Mouse (Mus musculus) stomach, embryonic 16.5 days (tissue): ENCODE measurements around the gene Ube2h. TPM values are rescaled to one million over a fixed set of nuclear protein-coding genes. Genes with fewer than 3 reads are reported as not detected.

Experiments used
- ATAC-seq: fragments of 200-750 bp; cut with Nextera tagmentation; 2 replicates; pipeline ENCODE4 v1.8.0; 2017; ENCODE audit warnings: moderate number of reproducible peaks, moderate TSS enrichment; ENCODE audit not compliant: insufficient read depth, low FRiP score
- H3K27ac ChIP-seq: fragments of 300-500 bp; sonication (generic); 2 replicates; pipeline ENCODE4 v1.5.1; 2014; ENCODE audit warnings: low read length
- H3K27me3 ChIP-seq: fragments of 300-500 bp; sonication (generic); 2 replicates; pipeline ENCODE4 v1.6.1; 2014; ENCODE audit warnings: low read length, control low read depth, mixed read lengths; ENCODE audit not compliant: control insufficient read depth, insufficient read depth
- H3K36me3 ChIP-seq: fragments of 300-500 bp; sonication (generic); 2 replicates; pipeline ENCODE4 v1.6.1; 2014; ENCODE audit warnings: low read length; ENCODE audit not compliant: control insufficient read depth, insufficient read depth
- H3K4me1 ChIP-seq: fragments of 300-500 bp; sonication (generic); 2 replicates; pipeline ENCODE4 v1.6.1; 2014; ENCODE audit warnings: low read length, control low read depth, mixed read lengths; ENCODE audit not compliant: control insufficient read depth, insufficient read depth
- H3K4me2 ChIP-seq: fragments of 300-500 bp; sonication (generic); 2 replicates; pipeline ENCODE4 v1.6.1; 2014; ENCODE audit warnings: low read depth, low read length, mixed read lengths
- H3K4me3 ChIP-seq: fragments of 300-500 bp; sonication (generic); replicated peaks from 2 replicates; pipeline ENCODE4 v1.5.1; 2014; ENCODE audit warnings: mild to moderate bottlenecking, low read length
- H3K9ac ChIP-seq: fragments of 300-500 bp; sonication (generic); 2 replicates; pipeline ENCODE4 v1.6.1; 2014; ENCODE audit warnings: low read length
- H3K9me3 ChIP-seq: fragments of 300-500 bp; sonication (generic); replicated peaks from 2 replicates; pipeline ENCODE4 v1.6.1; 2016; ENCODE audit warnings: low read length, control low read depth; ENCODE audit not compliant: control insufficient read depth
- WGBS: fragments of 180-500 bp; shearing (Covaris S2); extraction: QIAGEN DNeasy Blood & Tissue Kit; methylation state at CpG from one replicate; pipeline ENCODE4 v1.1.7; 2014; 5-methylcytosine and 5-hydroxymethylcytosine counted together
- polyA plus RNA-seq: library from polyadenylated mRNA; unstranded; fragments of >200 nt; fragmentation: Nextera tagmentation; extraction: Ambion mirVana; gene quantifications from 2 replicates; pipeline ENCODE4 v1.2.1, GENCODE M21; 2015

The Ube2h gene
- polyA plus RNA-seq, 1 experiment from 2014 or later, result 47.6 TPM

GRCm38 (mm10) chr6:30179046-30179445, 125.3 kb downstream of the Ube2h start:
- ATAC-seq, result no peak
- Histone ChIP-seq H3K9me3 (0 out of 2 replicates have a peak, but pooled peaks cover 3% of the 10 kb centered on the region), H3K27ac (no peak overlapping the region), H3K4me2 (no peak overlapping the region), H3K4me3 (no peak overlapping the region), H3K27me3 (peaks cover 64% of the 10 kb centered on the region), H3K36me3 (no peaks in the 10 kb centered on the region), H3K4me1 (peaks cover 9% of the 10 kb centered on the region), H3K9ac (no peak overlapping the region)
- WGBS, result 23% methylated on average over 11 of the region's 11 CpGs

- H3K4me3 ChIP-seq, result no peak overlapping the region
- H3K4me1 ChIP-seq, result peaks cover 16% of the 10 kb centered on the region
- no peak overlapping the region for H3K9ac ChIP-seq
- H3K27ac ChIP-seq, result no peak overlapping the region
- no peak overlapping the region for H3K4me2 ChIP-seq
- no peaks in the 10 kb centered on the region for H3K9me3 ChIP-seq
- H3K36me3 ChIP-seq, result no peaks in the 10 kb centered on the region
- ATAC-seq, result no peak
- H3K27me3 ChIP-seq, result peaks cover 73% of the 10 kb centered on the region
- WGBS, result 5% methylated on average over 27 of the region's 27 CpGs
Measured at GRCm38 (mm10) chr6:30178023-30178639, 126.2 kb downstream of the Ube2h start.

GRCm38 (mm10) chr6:30177305-30177704, 127.0 kb downstream of the Ube2h start:
- WGBS, result 2% methylated on average over 14 of the region's 14 CpGs

GRCm38 (mm10) chr6:30176496-30176895, 127.8 kb downstream of the Ube2h start:
- peaks cover 87% of the 10 kb centered on the region for H3K27me3 ChIP-seq
- ATAC-seq, result no peak
- H3K9me3 ChIP-seq, result no peaks in the 10 kb centered on the region
- WGBS, result 6% methylated on average over 12 of the region's 12 CpGs
- H3K27ac ChIP-seq, result no peak overlapping the region
- no peak overlapping the region for H3K4me3 ChIP-seq
- peaks cover 16% of the 10 kb centered on the region for H3K4me1 ChIP-seq
- H3K9ac ChIP-seq, result no peak overlapping the region
- H3K4me2 ChIP-seq, result no peak overlapping the region
- no peaks in the 10 kb centered on the region for H3K36me3 ChIP-seq

More at GRCm38 (mm10) chr6:30177305-30177704, 127.0 kb downstream of the Ube2h start:
- H3K27me3 ChIP-seq, result peaks cover 81% of the 10 kb centered on the region
- no peaks in the 10 kb centered on the region for H3K9me3 ChIP-seq
- no peak overlapping the region for H3K9ac ChIP-seq
- H3K27ac ChIP-seq, result no peak overlapping the region
- no peaks in the 10 kb centered on the region for H3K36me3 ChIP-seq
- no peak overlapping the region for H3K4me2 ChIP-seq
- H3K4me1 ChIP-seq, result peaks cover 16% of the 10 kb centered on the region
- H3K4me3 ChIP-seq, result no peak overlapping the region
- no peak for ATAC-seq

- 2% methylated on average over 28 of the region's 28 CpGs for WGBS
Measured at GRCm38 (mm10) chr6:30175918-30176421, 128.4 kb downstream of the Ube2h start.

GRCm38 (mm10) chr6:30175225-30175917, 129.0 kb downstream of the Ube2h start:
- H3K4me2 ChIP-seq, result peak overlapping the region; percentile 50
- H3K9me3 ChIP-seq, result no peaks in the 10 kb centered on the region
- H3K36me3 ChIP-seq, result no peaks in the 10 kb centered on the region
- H3K4me3 ChIP-seq, result peak overlapping the region; percentile 52
- H3K9ac ChIP-seq, result 0 out of 2 replicates have a peak overlapping the region, but pooled peaks have one; percentile 18
- peaks cover 16% of the 10 kb centered on the region for H3K4me1 ChIP-seq
- H3K27me3 ChIP-seq, result peaks cover 87% of the 10 kb centered on the region
- WGBS, result 1% methylated on average over 45 of the region's 45 CpGs
- no peak overlapping the region for H3K27ac ChIP-seq
- ATAC-seq, result no peak

More at GRCm38 (mm10) chr6:30175918-30176421, 128.4 kb downstream of the Ube2h start:
- no peak for ATAC-seq
- Histone ChIP-seq H3K9ac (0 out of 2 replicates have a peak overlapping the region, but pooled peaks have one; percentile 18), H3K4me2 (peak overlapping the region; percentile 50), H3K4me1 (peaks cover 16% of the 10 kb centered on the region), H3K36me3 (no peaks in the 10 kb centered on the region), H3K27ac (no peak overlapping the region), H3K4me3 (peak overlapping the region; percentile 52), H3K27me3 (peaks cover 87% of the 10 kb centered on the region), H3K9me3 (no peaks in the 10 kb centered on the region)

GRCm38 (mm10) chr6:30174461-30175224, 129.7 kb downstream of the Ube2h start:
- Histone ChIP-seq H3K27me3 (peaks cover 81% of the 10 kb centered on the region), H3K9me3 (no peaks in the 10 kb centered on the region), H3K9ac (peak overlapping the region; percentile 52), H3K4me3 (peak overlapping the region; percentile 52), H3K27ac (no peak overlapping the region), H3K4me1 (peaks cover 16% of the 10 kb centered on the region), H3K36me3 (no peaks in the 10 kb centered on the region), H3K4me2 (peak overlapping the region; percentile 50)
- WGBS, result 2% methylated on average over 30 of the region's 33 CpGs
- peak; percentile 5; the same call in 1 of the 2 replicates for ATAC-seq

GRCm38 (mm10) chr6:30173551-30174460, 130.5 kb downstream of the Ube2h start:
- Histone ChIP-seq H3K9ac (peak overlapping the region; percentile 68), H3K4me3 (peak overlapping the region; percentile 52), H3K27me3 (peaks cover 74% of the 10 kb centered on the region), H3K4me2 (peak overlapping the region; percentile 50), H3K4me1 (peaks cover 16% of the 10 kb centered on the region), H3K9me3 (no peaks in the 10 kb centered on the region), H3K36me3 (no peaks in the 10 kb centered on the region), H3K27ac (peak overlapping the region; percentile 87)
- WGBS, result under 1% methylated on average over 78 of the region's 80 CpGs
- ATAC-seq, result peak; percentile 81
